Mouse (Mus musculus): ENCODE results near the gene Sigirr. TPM values are rescaled to one million over a fixed set of nuclear protein-coding genes. Genes with fewer than 3 reads are reported as not detected.

Gene Sigirr
- polyA plus RNA-seq, 1 experiment from 2014 or later: 20.1 TPM

GRCm38 (mm10) chr7:141115874-141116273, 15.5 kb upstream of the Sigirr start:
- H3K27me3 ChIP-seq (ENCODE audit: insufficient read depth, low read length): no peaks in the 10 kb centered on the region
- DNase-seq: peak; percentile 44
- peaks cover 21% of the 10 kb centered on the region for H3K4me1 ChIP-seq (ENCODE audit: insufficient read depth)
- H3K9ac ChIP-seq (replicated peaks): no peak overlapping the region
- no peak overlapping the region for H3K4me3 ChIP-seq (ENCODE audit: low read depth, low read length)
- peak; percentile 64; the same call in 1 of the 2 replicates for ATAC-seq
- no peaks in the 10 kb centered on the region for H3K36me3 ChIP-seq (replicated peaks; ENCODE audit: insufficient read depth, low read length)
- TF ChIP-seq EP300 (IDR thresholded peaks at IDR 0.05; ENCODE audit: low read depth) (no peak), CTCF (IDR thresholded peaks at IDR 0.05; ENCODE audit: low read depth) (no peak)
- WGBS (ENCODE audit: insufficient replicate concordance): 75% methylated on average over 9 of the region's 9 CpGs
- no peaks in the 10 kb centered on the region for H3K9me3 ChIP-seq (ENCODE audit: low read length)
- no peak overlapping the region for H3K4me2 ChIP-seq (ENCODE audit: low read depth, low read length)
- no peak overlapping the region for H3K27ac ChIP-seq (ENCODE audit: low read depth)

GRCm38 (mm10) chr7:141103161-141103560, 2.8 kb upstream of the Sigirr start:
- peaks cover 3% of the 10 kb centered on the region; the same call in 1 of the 2 replicates for H3K27me3 ChIP-seq (ENCODE audit: insufficient read depth, low read length)
- no peak overlapping the region for H3K4me3 ChIP-seq (ENCODE audit: low read depth, low read length)
- ATAC-seq (no peak), DNase-seq (no peak)
- no peak overlapping the region for H3K27ac ChIP-seq (ENCODE audit: low read depth)
- peaks cover 19% of the 10 kb centered on the region for H3K4me1 ChIP-seq (ENCODE audit: insufficient read depth)
- no peaks in the 10 kb centered on the region for H3K9me3 ChIP-seq (ENCODE audit: low read length)
- TF ChIP-seq EP300 (IDR thresholded peaks at IDR 0.05; ENCODE audit: low read depth) (no peak), CTCF (IDR thresholded peaks at IDR 0.05; ENCODE audit: low read depth) (no peak)
- no peak overlapping the region for H3K9ac ChIP-seq (replicated peaks)
- H3K4me2 ChIP-seq (ENCODE audit: low read depth, low read length): no peak overlapping the region
- WGBS (ENCODE audit: insufficient replicate concordance): 52% methylated on average over 3 of the region's 3 CpGs
- no peaks in the 10 kb centered on the region for H3K36me3 ChIP-seq (replicated peaks; ENCODE audit: insufficient read depth, low read length)

- no peaks in the 10 kb centered on the region for H3K9me3 ChIP-seq (ENCODE audit: low read length)
- H3K4me1 ChIP-seq (ENCODE audit: insufficient read depth): peaks cover 48% of the 10 kb centered on the region
- 65% methylated on average over 5 of the region's 5 CpGs for WGBS (ENCODE audit: insufficient replicate concordance)
- peak overlapping the region; percentile 58 for H3K4me2 ChIP-seq (ENCODE audit: low read depth, low read length)
- peak overlapping the region; percentile 84; the same call in 1 of the 2 replicates for H3K27ac ChIP-seq (ENCODE audit: low read depth)
- TF ChIP-seq CTCF (IDR thresholded peaks at IDR 0.05; ENCODE audit: low read depth) (no peak), EP300 (IDR thresholded peaks at IDR 0.05; ENCODE audit: low read depth) (no peak)
- H3K9ac ChIP-seq (replicated peaks): no peak overlapping the region
- H3K4me3 ChIP-seq (ENCODE audit: low read depth, low read length): no peak overlapping the region
- ATAC-seq (no peak), DNase-seq (no peak)
- H3K36me3 ChIP-seq (replicated peaks; ENCODE audit: insufficient read depth, low read length): no peaks in the 10 kb centered on the region
- peaks cover 3% of the 10 kb centered on the region; the same call in 1 of the 2 replicates for H3K27me3 ChIP-seq (ENCODE audit: insufficient read depth, low read length)
Observed at GRCm38 (mm10) chr7:141097177-141097576, 3.2 kb downstream of the Sigirr start.

GRCm38 (mm10) chr7:141096649-141097056, 3.7 kb downstream of the Sigirr start:
- H3K4me3 ChIP-seq (ENCODE audit: low read depth, low read length): peak overlapping the region; percentile 18
- DNase-seq: peak; percentile 81
- TF ChIP-seq EP300 (IDR thresholded peaks at IDR 0.05; ENCODE audit: low read depth) (no peak), CTCF (IDR thresholded peaks at IDR 0.05; ENCODE audit: low read depth) (peak; percentile 44)
- H3K27me3 ChIP-seq (ENCODE audit: insufficient read depth, low read length): peaks cover 3% of the 10 kb centered on the region; the same call in 1 of the 2 replicates
- 16% methylated on average over 6 of the region's 6 CpGs for WGBS (ENCODE audit: insufficient replicate concordance)
- peak overlapping the region; percentile 84 for H3K27ac ChIP-seq (ENCODE audit: low read depth)
- H3K36me3 ChIP-seq (replicated peaks; ENCODE audit: insufficient read depth, low read length): no peaks in the 10 kb centered on the region
- H3K9me3 ChIP-seq (ENCODE audit: low read length): no peaks in the 10 kb centered on the region
- peaks cover 51% of the 10 kb centered on the region for H3K4me1 ChIP-seq (ENCODE audit: insufficient read depth)
- peak overlapping the region; percentile 47 for H3K9ac ChIP-seq (replicated peaks)
- ATAC-seq: peak; percentile 22
- peak overlapping the region; percentile 58 for H3K4me2 ChIP-seq (ENCODE audit: low read depth, low read length)

- no peak overlapping the region; the same call in 1 of the 2 replicates for H3K9ac ChIP-seq (replicated peaks)
- H3K4me1 ChIP-seq (ENCODE audit: insufficient read depth): peaks cover 51% of the 10 kb centered on the region
- 50% methylated on average over 6 of the region's 6 CpGs for WGBS (ENCODE audit: insufficient replicate concordance)
- peaks cover 3% of the 10 kb centered on the region; the same call in 1 of the 2 replicates for H3K36me3 ChIP-seq (replicated peaks; ENCODE audit: insufficient read depth, low read length)
- no peaks in the 10 kb centered on the region for H3K9me3 ChIP-seq (ENCODE audit: low read length)
- no peak for TF ChIP-seq EP300 (IDR thresholded peaks at IDR 0.05; ENCODE audit: low read depth)
- no peak for TF ChIP-seq CTCF (IDR thresholded peaks at IDR 0.05; ENCODE audit: low read depth)
- H3K4me2 ChIP-seq (ENCODE audit: low read depth, low read length): peak overlapping the region; percentile 58
- H3K27me3 ChIP-seq (ENCODE audit: insufficient read depth, low read length): peaks cover 3% of the 10 kb centered on the region; the same call in 1 of the 2 replicates
- H3K27ac ChIP-seq (ENCODE audit: low read depth): peak overlapping the region; percentile 84; the same call in 1 of the 2 replicates
- DNase-seq (no peak), ATAC-seq (no peak)
- H3K4me3 ChIP-seq (ENCODE audit: low read depth, low read length): peak overlapping the region; percentile 18
Observed at GRCm38 (mm10) chr7:141096021-141096420, 4.4 kb downstream of the Sigirr start.

- WGBS (ENCODE audit: insufficient replicate concordance): 48% methylated on average over 15 of the region's 15 CpGs
- Histone ChIP-seq H3K36me3 (replicated peaks; ENCODE audit: insufficient read depth, low read length) (peaks cover 6% of the 10 kb centered on the region; the same call in 1 of the 2 replicates), H3K27me3 (ENCODE audit: insufficient read depth, low read length) (no peaks in the 10 kb centered on the region), H3K4me1 (ENCODE audit: insufficient read depth) (peaks cover 42% of the 10 kb centered on the region), H3K4me2 (ENCODE audit: low read depth, low read length) (peak overlapping the region; percentile 58), H3K9ac (replicated peaks) (0 out of 2 replicates have a peak overlapping the region, but pooled peaks have one; percentile 34), H3K9me3 (ENCODE audit: low read length) (no peaks in the 10 kb centered on the region), H3K4me3 (ENCODE audit: low read depth, low read length) (peak overlapping the region; percentile 20; the same call in 1 of the 2 replicates), H3K27ac (ENCODE audit: low read depth) (peak overlapping the region; percentile 84)
- ATAC-seq (peak; percentile 40), DNase-seq (peak; percentile 49)
- no peak for TF ChIP-seq CTCF (IDR thresholded peaks at IDR 0.05; ENCODE audit: low read depth)
- TF ChIP-seq EP300 (IDR thresholded peaks at IDR 0.05; ENCODE audit: low read depth): no peak
Observed at GRCm38 (mm10) chr7:141094487-141095205, 5.7 kb downstream of the Sigirr start.
